Mouse (Mus musculus): ENCODE measurements at regions not wholly inside any gene's neighbourhood (a gene's known extent, or its start where the extent isn't known, plus 50 kb on each side); places are given as distances from the start of the nearest gene placed in this dataset.

GRCm38 (mm10) chr19:27564086-27564485, 134.5 kb upstream of the Pum3 start:
- DNase-seq (ENCODE audit: low spot score): no peak

- no peak for DNase-seq (ENCODE audit: low spot score)
Observed at GRCm38 (mm10) chr19:27563592-27563991, 134.0 kb upstream of the Pum3 start.

GRCm38 (mm10) chr19:27558199-27558598, 128.6 kb upstream of the Pum3 start:
- no peak for DNase-seq (ENCODE audit: low spot score)

- no peak for DNase-seq (ENCODE audit: low spot score)
Observed at GRCm38 (mm10) chr19:27556697-27557096, 127.1 kb upstream of the Pum3 start.

GRCm38 (mm10) chr19:27554841-27555240, 125.2 kb upstream of the Pum3 start:
- no peak for DNase-seq (ENCODE audit: low spot score)

GRCm38 (mm10) chr19:27553266-27553665, 123.6 kb upstream of the Pum3 start:
- DNase-seq (ENCODE audit: low spot score): no peak

GRCm38 (mm10) chr19:27537746-27538145, 108.1 kb upstream of the Pum3 start:
- no peak for DNase-seq (ENCODE audit: low spot score)

GRCm38 (mm10) chr19:27537066-27537465, 107.4 kb upstream of the Pum3 start:
- no peak for DNase-seq (ENCODE audit: low spot score)

- no peak for DNase-seq (ENCODE audit: low spot score)
Observed at GRCm38 (mm10) chr19:27527940-27528558, 98.4 kb upstream of the Pum3 start.

GRCm38 (mm10) chr19:27519326-27520061, 89.9 kb upstream of the Pum3 start:
- DNase-seq (ENCODE audit: low spot score): no peak

GRCm38 (mm10) chr19:27514267-27514666, 84.6 kb upstream of the Pum3 start:
- DNase-seq (ENCODE audit: low spot score): peak; percentile 30

- DNase-seq (ENCODE audit: low spot score): no peak
Observed at GRCm38 (mm10) chr19:27513535-27513934, 83.9 kb upstream of the Pum3 start.

- DNase-seq (ENCODE audit: low spot score): no peak
Observed at GRCm38 (mm10) chr19:27511340-27511739, 81.7 kb upstream of the Pum3 start.

- DNase-seq (ENCODE audit: low spot score): no peak
Observed at GRCm38 (mm10) chr19:27509956-27510639, 80.5 kb upstream of the Pum3 start.

GRCm38 (mm10) chr19:27498278-27498677, 68.7 kb upstream of the Pum3 start:
- DNase-seq (ENCODE audit: low spot score): no peak

- DNase-seq (ENCODE audit: low spot score): no peak
Observed at GRCm38 (mm10) chr19:27492468-27492867, 62.8 kb upstream of the Pum3 start.

GRCm38 (mm10) chr19:27491873-27492272, 62.2 kb upstream of the Pum3 start:
- no peak for DNase-seq (ENCODE audit: low spot score)

- DNase-seq (ENCODE audit: low spot score): no peak
Observed at GRCm38 (mm10) chr19:27489053-27489452, 59.4 kb upstream of the Pum3 start.
